Mouse (Mus musculus): ENCODE data around the gene Pde8a. TPM values are rescaled to one million over a fixed set of nuclear protein-coding genes. Genes with fewer than 3 reads are reported as not detected.

The Pde8a gene
- 10 to 100 TPM; 17.0 to 17.5 TPM for total RNA-seq (2023)

GRCm38 (mm10) chr7:81213347-81214152 lies at the start of gene Pde8a:
Gene Pde8a, plus strand, starts transcription at chr7:81213596.

GRCm38 (mm10) chr7:81344544-81345446 lies 131.4 kb downstream of the Pde8a start, which contains the start of gene Rps17:
Gene Rps17, minus strand, starts transcription at chr7:81345254.

Other genes with a start within 250 kb of the Pde8a start
- 10 to 100 TPM; 79.1 to 90.8 TPM for gene Zfp592, start 219.9 kb upstream of the Pde8a start, total RNA-seq (2023)
- gene Alpk3, start 156.0 kb upstream of the Pde8a start, total RNA-seq (2023) = under 1 TPM; 0.16 to 0.49 TPM
- gene Slc28a1, start 98.8 kb upstream of the Pde8a start, total RNA-seq (2023) = not detected
- gene Rps17, start 131.7 kb downstream of the Pde8a start, total RNA-seq (2023) = 1,000 to 10,000 TPM; 1,165 to 1,225 TPM
- not detected for gene Cpeb1, start 241.9 kb downstream of the Pde8a start, total RNA-seq (2023)

Measured in monocyte, adult 59 days (primary cell).